Mouse (Mus musculus) forebrain, embryonic 11.5 days (tissue): ENCODE measurements around the gene Eif4e1b. TPM values are rescaled to one million over a fixed set of nuclear protein-coding genes. Genes with fewer than 3 reads are reported as not detected.
"Not testable (repeated sequence)": the region's sequence is repeated elsewhere in the genome, so short reads cannot be mapped to it uniquely, and the experiment has no call there.

Experiments
- ATAC-seq: fragments of 200-750 bp; cut with Nextera tagmentation; replicated peaks from 2 replicates; pipeline ENCODE4 v1.8.0; 2017; ENCODE audit warnings: moderate TSS enrichment; ENCODE audit not compliant: low FRiP score
- DNase-seq: peaks from one replicate; pipeline ENCODE4 v3.0.0-alpha.2; 2017; ENCODE audit warnings: low spot score
- H3K27ac ChIP-seq: fragments of 300-500 bp; sonication (generic); 2 replicates; pipeline ENCODE4 v1.5.1; 2014; ENCODE audit warnings: low read depth, low read length
- H3K27me3 ChIP-seq: fragments of 300-500 bp; sonication (generic); 2 replicates; pipeline ENCODE4 v1.6.1; 2014; ENCODE audit warnings: mild to moderate bottlenecking, low read length, mixed read lengths; ENCODE audit not compliant: control insufficient read depth, insufficient read depth
- H3K36me3 ChIP-seq: fragments of 300-500 bp; sonication (generic); 2 replicates; pipeline ENCODE4 v1.6.1; 2014; ENCODE audit warnings: mild to moderate bottlenecking, low read length, moderate library complexity, mixed read lengths; ENCODE audit not compliant: control insufficient read depth, insufficient read depth
- H3K4me1 ChIP-seq: fragments of 300-500 bp; sonication (generic); replicated peaks from 2 replicates; pipeline ENCODE4 v1.6.1; 2014; ENCODE audit warnings: low read length, mixed read lengths; ENCODE audit not compliant: control insufficient read depth, insufficient read depth
- H3K4me2 ChIP-seq: fragments of 300-500 bp; sonication (generic); 2 replicates; pipeline ENCODE4 v1.6.1; 2014; ENCODE audit warnings: low read depth, mild to moderate bottlenecking, low read length, moderate library complexity, mixed read lengths; ENCODE audit not compliant: severe bottlenecking
- H3K4me3 ChIP-seq: fragments of 300-500 bp; sonication (generic); 2 replicates; pipeline ENCODE4 v1.5.1; 2014; ENCODE audit warnings: low read depth, low read length
- H3K9ac ChIP-seq: fragments of 300-500 bp; sonication (generic); 2 replicates; pipeline ENCODE4 v1.6.1; 2014; ENCODE audit warnings: low read length
- H3K9me3 ChIP-seq: fragments of 300-500 bp; sonication (generic); 2 replicates; pipeline ENCODE4 v1.6.1; 2016; ENCODE audit warnings: low read length, mixed read lengths; ENCODE audit not compliant: control insufficient read depth
- WGBS: fragments of 180-500 bp; shearing (Covaris S2); extraction: QIAGEN DNeasy Blood & Tissue Kit; methylation state at CpG from one replicate; pipeline ENCODE4 v1.1.7; 2014; 5-methylcytosine and 5-hydroxymethylcytosine counted together
- polyA plus RNA-seq: library from polyadenylated mRNA; unstranded; fragments of >200 nt; fragmentation: Nextera tagmentation; extraction: Ambion mirVana; gene quantifications from 2 replicates; pipeline ENCODE4 v1.2.1, GENCODE M21; 2014

The Eif4e1b gene
- polyA plus RNA-seq, 1 experiment from 2014 or later = not detected

DNA sequence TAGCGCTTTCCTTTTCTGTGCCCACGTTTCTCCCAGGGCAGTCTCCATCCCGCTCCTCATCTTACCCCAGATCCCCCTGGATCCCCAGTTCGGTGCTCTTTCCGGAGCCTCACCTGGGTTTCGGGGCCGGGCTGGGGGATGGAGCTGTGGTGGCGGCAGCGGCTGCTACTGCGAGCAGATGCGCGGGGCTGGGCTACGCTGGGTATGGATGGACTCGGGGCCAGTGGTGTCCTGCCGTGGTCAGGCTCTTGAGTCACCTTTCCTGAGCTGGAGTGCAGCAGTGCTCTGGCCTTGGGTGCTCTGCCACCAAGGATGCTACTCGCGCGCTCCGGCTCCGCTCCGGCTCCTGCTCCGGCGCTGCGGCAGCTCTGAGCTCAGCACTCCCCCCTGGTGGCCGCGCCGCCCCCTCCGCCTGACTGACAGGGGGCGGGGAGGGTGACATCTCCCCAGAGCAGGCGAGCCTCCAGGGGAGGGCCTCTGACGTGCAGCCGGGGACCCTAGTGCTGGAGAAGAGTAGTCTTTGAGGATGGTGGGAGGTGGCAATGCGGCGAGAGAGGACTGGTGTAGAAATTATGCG lies 17.5 kb upstream of the Eif4e1b start, which contains the start of gene Sncb:
Gene Sncb (minus strand): TSS at position 404 of the 577 bp plus-strand sequence.
- H3K27me3 ChIP-seq = peaks cover 35% of the 10 kb centered on the region
- 2% methylated on average over 35 of the region's 35 CpGs for whole genome bisulfite sequencing
- H3K27ac ChIP-seq = no peak within 1 kb of the TSS

DNA sequence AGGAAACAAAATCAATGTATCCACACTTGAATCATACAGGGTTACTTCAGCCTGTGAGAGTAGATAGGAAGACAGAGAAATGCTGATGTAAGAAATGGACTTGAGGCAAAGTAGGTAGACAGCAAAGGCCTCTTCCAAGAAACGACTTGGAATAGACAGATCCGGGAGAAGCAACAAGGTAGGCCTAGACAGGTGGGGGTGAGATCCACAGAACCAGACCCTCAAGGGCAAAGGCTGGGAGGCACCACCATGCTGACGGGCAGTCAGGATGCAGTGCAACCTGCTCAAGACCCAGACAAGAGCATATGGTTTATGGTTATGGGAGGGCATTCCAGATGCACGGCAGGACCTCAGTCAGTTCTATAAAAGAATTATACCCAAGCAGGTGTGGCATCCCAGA lies 16.8 kb upstream of the Eif4e1b start:
- no peak overlapping the region for H3K9ac ChIP-seq
- H3K9me3 ChIP-seq = no peaks in the 10 kb centered on the region
- H3K27ac ChIP-seq = no peak overlapping the region
- 80% methylated on average over 4 of the region's 4 CpGs for WGBS
- peaks cover 35% of the 10 kb centered on the region for H3K27me3 ChIP-seq
- H3K4me3 ChIP-seq = no peak overlapping the region
- DNase-seq = no peak
- H3K4me2 ChIP-seq = no peak overlapping the region
- peaks cover 8% of the 10 kb centered on the region for H3K4me1 ChIP-seq
- ATAC-seq = no peak
- no peaks in the 10 kb centered on the region for H3K36me3 ChIP-seq

More for the DNA sequence above, 17.5 kb upstream of the Eif4e1b start, which contains the start of gene Sncb:
- DNase-seq = peak; percentile 89
- H3K9ac ChIP-seq = peak within 1 kb of the TSS; percentile 44
- H3K4me2 ChIP-seq = peak within 1 kb of the TSS; percentile 85
- no peaks in the 10 kb centered on the region for H3K36me3 ChIP-seq
- H3K4me3 ChIP-seq = peak within 1 kb of the TSS; percentile 39
- peak; percentile 58 for ATAC-seq
- H3K4me1 ChIP-seq = peaks cover 8% of the 10 kb centered on the region
- no peaks in the 10 kb centered on the region for H3K9me3 ChIP-seq

DNA sequence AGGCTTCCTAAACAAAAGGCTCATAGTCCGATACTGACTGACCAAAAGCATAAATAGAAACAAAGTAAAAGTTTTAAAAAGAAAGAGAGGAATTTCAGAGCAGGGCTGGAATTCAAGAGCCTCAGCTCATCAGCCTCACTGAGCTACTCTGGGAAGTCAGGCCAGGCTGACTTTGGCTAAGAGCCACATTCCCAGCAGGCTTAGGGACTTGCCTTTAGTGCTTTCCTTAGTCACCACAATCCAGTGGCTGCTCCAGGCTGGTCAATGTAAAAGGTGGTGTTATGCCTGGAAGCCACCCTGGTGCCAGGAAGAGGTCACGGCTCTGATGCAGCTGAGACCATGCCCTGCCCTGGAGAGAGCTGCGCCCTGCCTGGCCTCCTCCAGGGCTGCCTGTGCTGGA lies 3.2 kb upstream of the Eif4e1b start:
- H3K27ac ChIP-seq = no peak overlapping the region
- 81% methylated on average over 3 of the region's 3 CpGs for WGBS

DNA sequence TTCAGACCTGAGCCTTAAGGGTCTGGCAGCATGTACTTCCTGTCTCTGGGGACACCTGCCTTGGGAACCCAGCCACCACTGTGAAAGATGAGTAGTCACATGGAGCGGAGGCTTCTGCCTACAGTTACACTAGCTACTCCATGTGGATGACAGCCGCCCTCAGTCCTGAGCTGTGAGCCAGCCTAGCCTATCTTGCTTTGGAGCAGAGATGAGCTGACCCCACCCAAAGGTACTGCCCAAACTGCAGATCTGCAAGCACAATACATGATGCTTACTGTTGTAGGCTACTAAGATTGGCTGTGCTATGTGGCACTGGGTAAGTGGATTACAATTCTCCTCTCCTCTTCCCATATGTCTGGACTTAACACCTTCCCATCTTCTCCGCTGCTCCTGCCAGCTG lies 2.7 kb upstream of the Eif4e1b start:
- no peak overlapping the region for H3K27ac ChIP-seq
- H3K9me3 ChIP-seq = no peaks in the 10 kb centered on the region
- H3K4me3 ChIP-seq = no peak overlapping the region
- H3K4me1 ChIP-seq = no peaks in the 10 kb centered on the region
- ATAC-seq = no peak
- no peak for DNase-seq
- no peak overlapping the region for H3K4me2 ChIP-seq
- H3K36me3 ChIP-seq = no peaks in the 10 kb centered on the region
- no peak overlapping the region for H3K9ac ChIP-seq
- no peaks in the 10 kb centered on the region for H3K27me3 ChIP-seq
- WGBS = 87% methylated on average over 3 of the region's 3 CpGs

More for the DNA sequence above, 3.2 kb upstream of the Eif4e1b start:
- Histone ChIP-seq H3K9me3 (no peaks in the 10 kb centered on the region), H3K9ac (no peak overlapping the region), H3K4me3 (no peak overlapping the region), H3K36me3 (no peaks in the 10 kb centered on the region), H3K4me2 (no peak overlapping the region), H3K4me1 (no peaks in the 10 kb centered on the region), H3K27me3 (no peaks in the 10 kb centered on the region)
- ATAC-seq (no peak), DNase-seq (no peak)

DNA sequence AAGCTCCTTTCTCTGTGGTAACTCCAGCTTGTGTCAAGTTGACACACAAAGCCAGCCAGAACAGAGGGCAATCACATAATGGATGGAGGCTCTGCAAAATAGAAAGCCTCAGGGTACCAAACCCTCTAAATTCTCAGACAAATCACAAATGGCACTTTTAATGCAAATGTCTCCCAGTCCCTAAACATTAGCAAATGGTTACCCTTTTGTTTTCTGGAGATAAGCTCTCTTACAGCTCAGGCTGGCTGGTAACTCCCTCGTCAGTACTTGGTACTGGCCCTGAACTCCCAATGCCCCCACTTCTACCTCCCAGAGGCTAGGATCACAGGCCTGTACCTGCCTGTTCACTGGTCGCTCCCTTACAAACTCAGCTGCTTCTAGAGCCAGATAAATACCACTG lies 563 bp upstream of the Eif4e1b start:
- ATAC-seq (no peak), DNase-seq (no peak)
- no peak overlapping the region for H3K4me2 ChIP-seq
- no peaks in the 10 kb centered on the region for H3K36me3 ChIP-seq
- no peak overlapping the region for H3K4me3 ChIP-seq
- no peaks in the 10 kb centered on the region for H3K9me3 ChIP-seq
- no peaks in the 10 kb centered on the region for H3K27me3 ChIP-seq
- no peak overlapping the region for H3K27ac ChIP-seq
- H3K4me1 ChIP-seq = no peaks in the 10 kb centered on the region
- WGBS = 39% methylated on average over 2 of the region's 2 CpGs
- H3K9ac ChIP-seq = no peak overlapping the region

DNA sequence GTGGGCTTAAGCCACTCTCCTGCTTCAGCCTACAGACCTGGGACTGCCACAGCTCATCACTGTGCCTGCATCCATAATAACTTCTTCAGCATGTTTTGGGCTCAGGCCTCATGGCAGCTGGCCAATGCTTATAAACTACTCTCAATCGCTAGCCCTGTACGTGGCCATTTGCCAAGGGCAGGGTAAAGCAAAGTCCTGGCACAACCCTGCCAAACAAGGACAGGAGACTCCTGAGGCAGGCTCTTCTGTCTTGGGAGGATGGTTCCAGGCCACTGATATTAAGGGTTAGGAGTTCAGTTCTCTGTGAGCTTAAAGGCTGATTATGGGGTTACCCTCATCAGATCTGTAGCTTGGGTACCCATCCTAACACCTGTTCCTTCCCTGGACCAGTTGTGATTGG lies 3.8 kb downstream of the Eif4e1b start:
- WGBS = 92% methylated on average over 2 of the region's 2 CpGs
- not testable (repeated sequence) for H3K4me3 ChIP-seq, DNase-seq, H3K36me3 ChIP-seq, H3K4me1 ChIP-seq, H3K9me3 ChIP-seq, H3K9ac ChIP-seq, H3K4me2 ChIP-seq, ATAC-seq, H3K27ac ChIP-seq
- H3K27me3 ChIP-seq = peaks cover 13% of the 10 kb centered on the region

DNA sequence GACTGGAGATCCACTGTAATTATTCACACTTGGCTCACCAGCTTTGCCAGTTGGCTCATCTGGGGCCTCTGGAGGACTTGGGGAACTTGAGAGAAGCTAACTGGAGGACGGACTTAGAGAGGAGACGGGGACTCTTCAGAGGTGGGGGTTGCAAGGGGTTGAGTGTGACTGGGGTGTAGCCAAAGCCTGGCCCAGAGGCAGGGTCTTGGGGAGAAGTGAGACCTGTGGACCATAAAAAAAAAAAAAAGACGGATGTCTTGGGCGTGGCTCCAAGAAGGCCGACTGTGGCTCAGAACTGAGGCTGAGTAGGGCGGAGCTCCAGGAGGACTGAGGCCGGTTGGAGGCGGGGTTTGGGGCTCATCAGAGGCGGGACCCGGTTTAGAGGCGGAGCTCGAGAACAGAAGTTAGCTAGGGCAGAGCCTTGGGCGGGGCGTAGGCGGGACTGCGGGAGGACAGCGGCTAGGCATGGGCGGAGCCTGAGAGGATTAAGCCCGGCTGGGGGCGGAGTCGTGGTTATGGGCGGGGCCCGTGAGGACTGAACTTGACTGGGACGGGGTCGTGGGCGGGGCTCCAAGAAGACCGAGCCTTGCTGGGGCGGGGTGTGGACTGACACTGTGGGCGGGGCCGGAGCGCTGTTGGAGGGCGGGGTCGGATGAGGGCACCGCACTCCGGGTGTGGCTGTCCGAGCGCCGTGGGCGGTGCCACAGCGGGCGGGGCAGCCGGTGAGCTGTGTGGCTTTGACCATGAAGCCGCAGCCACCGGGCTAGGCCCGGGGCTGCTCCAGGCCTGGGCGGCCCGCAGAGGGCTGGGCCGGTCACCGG lies 5.2 kb downstream of the Eif4e1b start, which contains the start of gene Tspan17:
Gene Tspan17 (plus strand): TSS at position 638 of the 821 bp plus-strand sequence.
- Histone ChIP-seq H3K27me3 (peaks cover 13% of the 10 kb centered on the region), H3K36me3 (no peaks in the 10 kb centered on the region)

DNA sequence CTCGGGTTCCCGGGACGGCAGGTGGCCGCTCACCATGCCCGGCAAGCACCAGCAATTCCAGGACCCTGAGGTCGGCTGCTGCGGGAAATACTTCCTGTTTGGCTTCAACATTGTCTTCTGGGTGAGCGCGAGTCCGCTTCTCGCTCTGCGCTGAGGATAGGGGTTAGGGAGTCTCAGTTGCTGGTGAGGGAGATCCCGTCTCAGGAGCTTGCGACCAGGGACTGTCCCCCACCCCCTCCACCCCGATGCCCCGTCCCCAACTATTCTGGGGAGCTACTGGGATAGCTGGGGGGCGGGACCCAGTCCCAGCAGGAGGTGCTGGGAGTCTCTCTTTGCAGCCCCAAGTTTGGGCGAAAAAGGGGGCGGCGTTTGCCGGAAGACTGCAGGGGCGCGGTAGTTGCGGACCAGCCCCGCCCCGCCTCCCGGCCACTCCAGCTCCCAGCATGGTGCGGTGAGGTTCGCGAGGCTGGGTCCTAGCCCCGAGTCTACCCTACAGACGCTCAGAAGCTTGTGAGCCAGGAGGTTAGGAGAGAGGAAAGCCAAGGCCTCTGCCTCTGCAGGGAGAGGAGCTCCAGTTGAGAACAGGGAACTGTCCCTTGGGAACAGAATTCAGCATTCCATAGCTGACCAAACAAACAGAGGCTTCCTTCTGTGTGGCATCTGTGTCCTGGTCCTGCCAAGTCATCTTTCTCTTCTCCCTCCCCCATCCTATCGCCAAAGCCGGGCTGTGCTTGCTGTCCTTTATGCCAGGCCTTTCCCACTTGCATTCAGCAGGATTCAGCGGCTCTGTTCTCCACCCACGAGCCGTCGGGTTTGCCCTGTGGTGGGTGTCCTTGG lies 6.0 kb downstream of the Eif4e1b start:
- 2% methylated on average over 38 of the region's 38 CpGs for WGBS
- Histone ChIP-seq H3K4me1 (0 out of 2 replicates have a peak, but pooled peaks cover 3% of the 10 kb centered on the region), H3K36me3 (no peaks in the 10 kb centered on the region), H3K4me2 (peak overlapping the region; percentile 79), H3K9me3 (no peaks in the 10 kb centered on the region), H3K9ac (peak overlapping the region; percentile 28), H3K27me3 (peaks cover 13% of the 10 kb centered on the region), H3K27ac (no peak overlapping the region), H3K4me3 (peak overlapping the region; percentile 42)
- DNase-seq = peak; percentile 74
- ATAC-seq = peak; percentile 33

More for the DNA sequence above, 5.2 kb downstream of the Eif4e1b start, which contains the start of gene Tspan17:
- ATAC-seq = peak; percentile 87
- 0 out of 2 replicates have a peak, but pooled peaks cover 3% of the 10 kb centered on the region for H3K4me1 ChIP-seq
- no peak within 1 kb of the TSS for H3K27ac ChIP-seq
- peak within 1 kb of the TSS; percentile 28 for H3K9ac ChIP-seq
- peak within 1 kb of the TSS; percentile 79 for H3K4me2 ChIP-seq
- H3K4me3 ChIP-seq = peak within 1 kb of the TSS; percentile 42
- H3K9me3 ChIP-seq = no peaks in the 10 kb centered on the region
- DNase-seq = peak; percentile 99
- 4% methylated on average over 36 of the region's 49 CpGs for WGBS
